Mouse (Mus musculus) gastrocnemius, adult 2 months (tissue): Measurements from ENCODE around the gene Phkg1. TPM values are rescaled to one million over a fixed set of nuclear protein-coding genes. Genes with fewer than 3 reads are reported as not detected.
A peak's percentile ranks its signal among the peaks of the same experiment; 100 is the strongest.
"Not testable (repeated sequence)": the region's sequence is repeated elsewhere in the genome, so short reads cannot be mapped to it uniquely, and the experiment has no call there.

ENCODE experiments used
- DNase-seq: peaks from one replicate; pipeline ENCODE4 v3.0.0; 2022
- H3K27ac ChIP-seq: fragments of 200-600 bp; 2 replicates; pipeline ENCODE4 v1.8.1; 2022; ENCODE audit warnings: mild to moderate bottlenecking
- H3K4me3 ChIP-seq: fragments of 200-600 bp; 2 replicates; pipeline ENCODE4 v1.8.1; 2022; ENCODE audit warnings: mild to moderate bottlenecking, moderate library complexity
- CTCF ChIP-seq: fragments of 200-600 bp; IDR thresholded peaks from 2 replicates; pipeline ENCODE4 v1.8.1; 2022; ENCODE audit warnings: antibody characterized with exemption, mild to moderate bottlenecking, moderate library complexity
- intact Hi-C: fragments of 180-260 bp; cut with DNase I; formaldehyde crosslinking; loops from one replicate; pipeline ENCODE4 v1.15.1; 2025
- total RNA-seq, 2 experiments: library from RNA; stranded (reverse); gene quantifications; 2 replicates each; pipeline ENCODE4 v1.2.3; 2021

The Phkg1 gene
- total RNA-seq, 2 experiments from 2014 or later, result 314 to 437 TPM

- no peak overlapping the region for H3K27ac ChIP-seq
- H3K4me3 ChIP-seq, result no peak overlapping the region
- DNase-seq, result no peak
- intact Hi-C loops, result no loop called here
- no peak for TF ChIP-seq CTCF
Measured at GRCm38 (mm10) chr5:129921972-129922371, 23.6 kb upstream of the Phkg1 start.

- intact Hi-C loops, result loop anchor here (10.0 kb wide), 1 partner anchor 225 kb away; the partner anchor contains the start of gene Kctd7
- DNase-seq, result no peak
- no peak overlapping the region for H3K4me3 ChIP-seq
- no peak for TF ChIP-seq CTCF
- H3K27ac ChIP-seq, result no peak overlapping the region
Measured at GRCm38 (mm10) chr5:129919320-129919719, 21.0 kb upstream of the Phkg1 start.

GRCm38 (mm10) chr5:129918752-129919151 is 20.4 kb upstream of the Phkg1 start:
- no peak for TF ChIP-seq CTCF
- intact Hi-C loops, result loop anchor here (10.0 kb wide), 1 partner anchor 226 kb away; the partner anchor contains the start of gene Kctd7

GRCm38 (mm10) chr5:129918065-129918651 is 19.8 kb upstream of the Phkg1 start:
- no peak for DNase-seq
- TF ChIP-seq CTCF, result no peak
- intact Hi-C loops, result loop anchor here (10.0 kb wide), 1 partner anchor 227 kb away; the partner anchor contains the start of gene Kctd7
- H3K27ac ChIP-seq, result no peak overlapping the region
- no peak overlapping the region for H3K4me3 ChIP-seq

More at GRCm38 (mm10) chr5:129918752-129919151, 20.4 kb upstream of the Phkg1 start:
- no peak overlapping the region for H3K27ac ChIP-seq
- no peak overlapping the region for H3K4me3 ChIP-seq
- no peak for DNase-seq

- H3K27ac ChIP-seq, H3K4me3 ChIP-seq, DNase-seq: not testable (repeated sequence)
- intact Hi-C loops, result loop anchor here (10.0 kb wide), 1 partner anchor 229 kb away; the partner anchor contains the start of gene Kctd7
Measured at GRCm38 (mm10) chr5:129915491-129915890, 17.1 kb upstream of the Phkg1 start.

GRCm38 (mm10) chr5:129914024-129914423 is 15.7 kb upstream of the Phkg1 start:
- no peak overlapping the region for H3K27ac ChIP-seq
- peak; percentile 61 for TF ChIP-seq CTCF
- intact Hi-C loops, result loop anchor here (10.0 kb wide), 1 partner anchor 231 kb away; the partner anchor contains the start of gene Kctd7
- peak; percentile 31 for DNase-seq
- no peak overlapping the region for H3K4me3 ChIP-seq

- Histone ChIP-seq H3K27ac (no peak overlapping the region), H3K4me3 (no peak overlapping the region)
- TF ChIP-seq CTCF, result no peak
- intact Hi-C loops, result loop anchor here (5.0 kb wide), 1 partner anchor 93 kb away; the partner anchor contains the start of gene Gusb
- DNase-seq, result no peak
Measured at GRCm38 (mm10) chr5:129909591-129909990, 11.2 kb upstream of the Phkg1 start.

GRCm38 (mm10) chr5:129909147-129909546 is 10.8 kb upstream of the Phkg1 start:
- intact Hi-C loops, result loop anchor here (5.0 kb wide), 1 partner anchor 93 kb away; the partner anchor contains the start of gene Gusb
- no peak for DNase-seq
- TF ChIP-seq CTCF, result no peak
- H3K4me3 ChIP-seq, result peak overlapping the region; percentile 81
- peak overlapping the region; percentile 94 for H3K27ac ChIP-seq

- peak within 1 kb of the TSS; percentile 81 for H3K4me3 ChIP-seq
- intact Hi-C loops, result loop anchor here (5.0 kb wide), 1 partner anchor 94 kb away; the partner anchor contains the start of gene Gusb
Measured at GRCm38 (mm10) chr5:129908242-129908965, 10.1 kb upstream of the Phkg1 start, which contains the start of gene Nupr1l. Gene Nupr1l (plus strand): TSS chr5:129908540.

GRCm38 (mm10) chr5:129907775-129908174 is 9.4 kb upstream of the Phkg1 start:
- Histone ChIP-seq H3K4me3 (peak overlapping the region; percentile 81), H3K27ac (peak overlapping the region; percentile 94)
- no peak for DNase-seq
- no peak for TF ChIP-seq CTCF
- intact Hi-C loops, result loop anchor here (5.0 kb wide), 1 partner anchor 95 kb away; the partner anchor contains the start of gene Gusb

More at GRCm38 (mm10) chr5:129908242-129908965, 10.1 kb upstream of the Phkg1 start, which contains the start of gene Nupr1l:
- peak within 1 kb of the TSS; percentile 94 for H3K27ac ChIP-seq
- peak; percentile 44 for TF ChIP-seq CTCF
- DNase-seq, result peak; percentile 93

GRCm38 (mm10) chr5:129895198-129896088 is 2.9 kb downstream of the Phkg1 start, which contains the start of gene Zbed5:
Gene Zbed5 (plus strand): TSS chr5:129895723.
- peak within 1 kb of the TSS; percentile 64 for H3K27ac ChIP-seq
- peak; percentile 89 for DNase-seq
- H3K4me3 ChIP-seq, result peak within 1 kb of the TSS; percentile 87
- intact Hi-C loops, result loop anchor here (5.0 kb wide), 1 partner anchor 42 kb away; no protein-coding TSS in a partner anchor
- no peak for TF ChIP-seq CTCF

- H3K27ac ChIP-seq, DNase-seq, H3K4me3 ChIP-seq, intact Hi-C loops: not testable (repeated sequence)
Measured at GRCm38 (mm10) chr5:129890390-129890789, 8.0 kb downstream of the Phkg1 start.
